Mouse (Mus musculus): Measurements from ENCODE around the gene Gm40460. TPM values are rescaled to one million over a fixed set of nuclear protein-coding genes. Genes with fewer than 3 reads are reported as not detected.
A peak's percentile ranks its signal among the peaks of the same experiment; 100 is the strongest.
"Not testable (repeated sequence)": the region's sequence is repeated elsewhere in the genome, so short reads cannot be mapped to it uniquely, and the experiment has no call there.

Gm40460 gene
- total RNA-seq (2021): not detected

- no peak for DNase-seq (ENCODE audit: low spot score in 2 of 2)
- intact Hi-C loops (cut with DNase I): no loop called here
Observed at GRCm38 (mm10) chr7:142240978-142241377, at the start of gene Gm40460. Gm40460 (minus strand) TSS chr7:142241078.

- DNase-seq (ENCODE audit: low spot score in 2 of 2); intact Hi-C loops (cut with DNase I): not testable (repeated sequence)
Observed at GRCm38 (mm10) chr7:142285910-142286612, 45.2 kb upstream of the Gm40460 start.

GRCm38 (mm10) chr7:142285130-142285835 is 44.4 kb upstream of the Gm40460 start:
- DNase-seq (ENCODE audit: low spot score in 2 of 2): peak; percentile 18 to 21
- intact Hi-C loops (cut with DNase I): no loop called here

GRCm38 (mm10) chr7:142284615-142285080 is 43.8 kb upstream of the Gm40460 start:
- intact Hi-C loops (cut with DNase I): no loop called here
- DNase-seq (ENCODE audit: low spot score in 2 of 2): peak; percentile 88 to 91

GRCm38 (mm10) chr7:142284023-142284591 is 43.2 kb upstream of the Gm40460 start:
- DNase-seq (ENCODE audit: low spot score in 2 of 2): peak; percentile 11 to 23
- intact Hi-C loops (cut with DNase I): no loop called here

GRCm38 (mm10) chr7:142282847-142283246 is 42.0 kb upstream of the Gm40460 start:
- DNase-seq (ENCODE audit: low spot score in 2 of 2); intact Hi-C loops (cut with DNase I): not testable (repeated sequence)

GRCm38 (mm10) chr7:142279291-142279690 is 38.4 kb upstream of the Gm40460 start:
- DNase-seq (ENCODE audit: low spot score in 2 of 2); intact Hi-C loops (cut with DNase I): not testable (repeated sequence)

- intact Hi-C loops (cut with DNase I): not testable (repeated sequence)
- peak; percentile 58 to 66 for DNase-seq (ENCODE audit: low spot score in 2 of 2)
Observed at GRCm38 (mm10) chr7:142278183-142278582, 37.3 kb upstream of the Gm40460 start.

GRCm38 (mm10) chr7:142274263-142274662 is 33.4 kb upstream of the Gm40460 start, which contains the start of gene Gm4559:
Gm4559 (minus strand) TSS chr7:142274363.
- intact Hi-C loops (cut with DNase I); DNase-seq (ENCODE audit: low spot score in 2 of 2): not testable (repeated sequence)

GRCm38 (mm10) chr7:142258254-142258653 is 17.4 kb upstream of the Gm40460 start, which contains the start of gene Gm2431:
Gm2431 (minus strand) TSS chr7:142258354.
- intact Hi-C loops (cut with DNase I): loop anchor here (10.0 kb wide), 1 partner anchor 243 kb away; no protein-coding TSS in a partner anchor
- not testable (repeated sequence) for DNase-seq (ENCODE audit: low spot score in 2 of 2)

- peak; percentile 43 to 49 for DNase-seq (ENCODE audit: low spot score in 2 of 2)
- intact Hi-C loops (cut with DNase I): loop anchor here (10.0 kb wide), 1 partner anchor 241 kb away; no protein-coding TSS in a partner anchor
Observed at GRCm38 (mm10) chr7:142255517-142255916, 14.6 kb upstream of the Gm40460 start.

GRCm38 (mm10) chr7:142249824-142250223 is 8.9 kb upstream of the Gm40460 start:
- DNase-seq (ENCODE audit: low spot score in 2 of 2): peak; percentile 14 to 50
- intact Hi-C loops (cut with DNase I): loop anchor here (2.0 to 10.0 kb wide), 2 partner anchors 103 to 235 kb away; no protein-coding TSS in a partner anchor

- no peak for DNase-seq (ENCODE audit: low spot score in 2 of 2)
- intact Hi-C loops (cut with DNase I): no loop called here
Observed at GRCm38 (mm10) chr7:142231540-142231939, 9.3 kb downstream of the Gm40460 start.

GRCm38 (mm10) chr7:142229871-142230270 is 11.0 kb downstream of the Gm40460 start, which contains the start of gene Krtap5-5:
Krtap5-5 (minus strand) TSS chr7:142229971.
- intact Hi-C loops (cut with DNase I); DNase-seq (ENCODE audit: low spot score in 2 of 2): not testable (repeated sequence)

GRCm38 (mm10) chr7:142224518-142224917 is 16.4 kb downstream of the Gm40460 start:
- DNase-seq (ENCODE audit: low spot score in 2 of 2): no peak
- intact Hi-C loops (cut with DNase I): no loop called here

- DNase-seq (ENCODE audit: low spot score in 2 of 2); intact Hi-C loops (cut with DNase I): not testable (repeated sequence)
Observed at GRCm38 (mm10) chr7:142212136-142212535, 28.7 kb downstream of the Gm40460 start.

- no peak for DNase-seq (ENCODE audit: low spot score in 2 of 2)
- intact Hi-C loops (cut with DNase I): no loop called here
Observed at GRCm38 (mm10) chr7:142211559-142211958, 29.3 kb downstream of the Gm40460 start, which contains the start of gene Gm7579. Gm7579 (plus strand) TSS chr7:142211859.

- intact Hi-C loops (cut with DNase I); DNase-seq (ENCODE audit: low spot score in 2 of 2): not testable (repeated sequence)
Observed at GRCm38 (mm10) chr7:142206891-142207290, 34.0 kb downstream of the Gm40460 start.

- intact Hi-C loops (cut with DNase I): no loop called here
- DNase-seq (ENCODE audit: low spot score in 2 of 2): no peak
Observed at GRCm38 (mm10) chr7:142205488-142205887, 35.4 kb downstream of the Gm40460 start.

GRCm38 (mm10) chr7:142201064-142201463 is 39.8 kb downstream of the Gm40460 start, which contains the start of gene Krtap5-3:
Krtap5-3 (plus strand) TSS chr7:142201364.
- intact Hi-C loops (cut with DNase I): no loop called here
- DNase-seq (ENCODE audit: low spot score in 2 of 2): no peak

Data from left cerebral cortex, postnatal 25 days (tissue).